Comparison of ENCODE assay signal across 16 mouse cellular contexts in genomic region chr1:51822531-51822930, GRCm38 (mm10).
DNase-seq lines count a peak whose midpoint lies in the region; ATAC-seq and TF ChIP-seq lines count a peak whose summit lies in the region.
"Had no signal": no experiment of that assay in that cellular context is flagged by ENCODE, and none has a peak within 500 bp of the region (broad histone marks: within the 10 kb centered on the region; RNA-seq: fewer than 3 reads in every experiment).

No protein-coding gene starts in this region.

- intact Hi-C loops in left cerebral cortex, adult 2 months (cut with DNase I), result loop anchor here (5.0 kb wide), 2 partner anchors 55 to 90 kb away; no protein-coding TSS in a partner anchor
- intact Hi-C loops in left cerebral cortex, postnatal 4 days (cut with DNase I), result no loop called here

- TF ChIP-seq CTCF in left cerebral cortex, adult 2 months (IDR thresholded peaks at IDR 0.05), result no peak

- no peak for ATAC-seq in heart, embryonic 12.5 days (ENCODE audit: insufficient number of reproducible peaks, low FRiP score)
- ATAC-seq in intestine, embryonic 15.5 days, result no peak
- ATAC-seq: forebrain, embryonic 15.5 days; lung, postnatal 0 days had no signal

- no peak overlapping the region for H3K4me2 ChIP-seq in heart, embryonic 12.5 days
- no peak overlapping the region for H3K4me2 ChIP-seq in intestine, embryonic 15.5 days (replicated peaks)
- H3K4me2 ChIP-seq: forebrain, embryonic 15.5 days; midbrain, embryonic 11.5 days had no signal

- no peak overlapping the region for H3K9ac ChIP-seq in heart, embryonic 12.5 days
- no peak overlapping the region for H3K9ac ChIP-seq in intestine, embryonic 15.5 days
- H3K9ac ChIP-seq: forebrain, embryonic 15.5 days had no signal

- no peaks in the 10 kb centered on the region for H3K27me3 ChIP-seq in heart, embryonic 12.5 days (replicated peaks)
- no peaks in the 10 kb centered on the region for H3K27me3 ChIP-seq in intestine, embryonic 15.5 days (replicated peaks)
- H3K27me3 ChIP-seq: forebrain, embryonic 15.5 days had no signal

- H3K4me3 ChIP-seq in heart, embryonic 12.5 days, result no peak overlapping the region
- no peak overlapping the region for H3K4me3 ChIP-seq in left cerebral cortex, adult 2 months
- no peak overlapping the region for H3K4me3 ChIP-seq in brown adipose tissue, adult 24 weeks (ENCODE audit: insufficient read depth, low read depth, low read length)
- H3K4me3 ChIP-seq in intestine, embryonic 15.5 days (replicated peaks), result no peak overlapping the region
- H3K4me3 ChIP-seq: forebrain, embryonic 15.5 days had no signal

- DNase-seq in heart, adult 11 months, result peak; percentile 80
- DNase-seq in left cerebral cortex, adult 2 months (ENCODE audit: extremely low spot score in 1 of 2, low spot score in 2 of 2), result no peak
- DNase-seq in left cerebral cortex, postnatal 4 days, result no peak
- DNase-seq in cerebellum, postnatal 10 days, result no peak
- DNase-seq: cerebellum, adult 8-10 months; gastrocnemius, postnatal 36 days; heart, postnatal 14 days; layer of hippocampus, adult 9-11 months; retina, postnatal 1 day had no signal

- H3K4me1 ChIP-seq in heart, embryonic 12.5 days (replicated peaks), result peaks cover 5% of the 10 kb centered on the region; the same call in 1 of the 2 replicates
- H3K4me1 ChIP-seq in brown adipose tissue, adult 24 weeks (ENCODE audit: control insufficient read depth, insufficient read depth, insufficient read length, low read length), result peaks cover 10% of the 10 kb centered on the region; the same call in 1 of the 2 replicates
- peaks cover 11% of the 10 kb centered on the region for H3K4me1 ChIP-seq in intestine, embryonic 15.5 days (replicated peaks)
- H3K4me1 ChIP-seq: forebrain, embryonic 15.5 days had no signal

- H3K27ac ChIP-seq in heart, embryonic 12.5 days (ENCODE audit: poor library complexity, severe bottlenecking), result no peak overlapping the region
- peak overlapping the region; percentile 70 for H3K27ac ChIP-seq in left cerebral cortex, adult 2 months
- H3K27ac ChIP-seq in brown adipose tissue, adult 24 weeks (replicated peaks; ENCODE audit: low read depth, low read length), result 0 out of 2 replicates have a peak overlapping the region, but pooled peaks have one; percentile 1
- H3K27ac ChIP-seq in intestine, embryonic 15.5 days, result peak overlapping the region; percentile 64
- H3K27ac ChIP-seq: forebrain, embryonic 15.5 days had no signal

- 78% methylated on average over 4 of the region's 4 CpGs for WGBS in heart, embryonic 12.5 days
- 76% methylated on average over 4 of the region's 4 CpGs for WGBS in intestine, embryonic 15.5 days

- no peaks in the 10 kb centered on the region for H3K9me3 ChIP-seq in heart, embryonic 12.5 days (replicated peaks)
- no peaks in the 10 kb centered on the region for H3K9me3 ChIP-seq in intestine, embryonic 15.5 days
- H3K9me3 ChIP-seq: forebrain, embryonic 15.5 days; G1E had no signal

- H3K36me3 ChIP-seq in heart, embryonic 12.5 days, result peaks cover 5% of the 10 kb centered on the region; the same call in 1 of the 2 replicates
- H3K36me3 ChIP-seq in intestine, embryonic 15.5 days, result no peaks in the 10 kb centered on the region
- H3K36me3 ChIP-seq: forebrain, embryonic 15.5 days; G1E had no signal
